Mouse (Mus musculus) small intestine, adult 2 months (tissue): ENCODE results near the gene Trim38. TPM values are rescaled to one million over a fixed set of nuclear protein-coding genes. Genes with fewer than 3 reads are reported as not detected.
"Not testable (repeated sequence)": the region's sequence is repeated elsewhere in the genome, so short reads cannot be mapped to it uniquely, and the experiment has no call there.

Experiments
- H3K27ac ChIP-seq: fragments of 200-500 bp; 2 replicates; pipeline ENCODE4 v1.5.1; 2012; ENCODE audit warnings: low read depth, low read length, control low read depth, inconsistent platforms; ENCODE audit not compliant: insufficient read depth
- H3K27me3 ChIP-seq: fragments of 200-500 bp; 2 replicates; pipeline ENCODE4 v1.6.1; 2012; ENCODE audit warnings: mild to moderate bottlenecking, moderate library complexity, low read length, inconsistent platforms; ENCODE audit not compliant: control insufficient read depth, insufficient read depth
- H3K36me3 ChIP-seq: fragments of 200-500 bp; 2 replicates; pipeline ENCODE4 v1.6.1; 2012; ENCODE audit warnings: mild to moderate bottlenecking, low read length, control low read depth, inconsistent platforms; ENCODE audit not compliant: control insufficient read depth, insufficient read depth
- H3K4me1 ChIP-seq: fragments of 200-500 bp; 2 replicates; pipeline ENCODE4 v1.6.1; 2012; ENCODE audit warnings: low read length, inconsistent platforms, mixed read lengths; ENCODE audit not compliant: control insufficient read depth, insufficient read depth, insufficient read length
- H3K4me3 ChIP-seq: fragments of 200-500 bp; 2 replicates; pipeline ENCODE4 v1.5.1; 2012; ENCODE audit warnings: low read depth, mild to moderate bottlenecking, control low read depth, inconsistent platforms, low read length, moderate library complexity
- CTCF ChIP-seq: fragments of 200-500 bp; IDR thresholded peaks from 2 replicates; pipeline ENCODE4 v1.5.1; 2012; ENCODE audit warnings: low read depth, mild to moderate bottlenecking, control low read depth, inconsistent platforms, low read length, moderate library complexity, mixed read lengths; ENCODE audit not compliant: insufficient replicate concordance, insufficient read length; ENCODE audit errors: extremely low read depth
- POLR2A ChIP-seq: fragments of 200-500 bp; IDR thresholded peaks from 2 replicates; pipeline ENCODE4 v1.6.1; 2012; ENCODE audit warnings: low read depth, mild to moderate bottlenecking, control low read depth, inconsistent platforms, low read length, moderate library complexity
- WGBS: fragments of 180-500 bp; shearing (Covaris S2); methylation state at CpG from one replicate; pipeline ENCODE4 v1.1.7; 2018; 5-methylcytosine and 5-hydroxymethylcytosine counted together
- polyA plus RNA-seq: library from polyadenylated mRNA; depleted of rRNA; stranded (reverse); fragments of >200 nt; gene quantifications from 2 replicates; pipeline ENCODE4 v1.2.3, GENCODE M21; 2012

The Trim38 gene
- polyA plus RNA-seq, 1 experiment = 4.5 TPM

- H3K27me3 ChIP-seq, H3K4me1 ChIP-seq, H3K36me3 ChIP-seq: not testable (repeated sequence)
- WGBS = under 1% methylated on average over 47 of the region's 58 CpGs
- H3K4me3 ChIP-seq = peak within 1 kb of the TSS; percentile 63
- TF ChIP-seq POLR2A (peak; percentile 56; the same call in 1 of the 2 replicates), CTCF (peak; percentile 12; the same call in 1 of the 2 replicates)
- H3K27ac ChIP-seq = peak within 1 kb of the TSS; percentile 97
Observed at GRCm38 (mm10) chr13:23746201-23747080, 23.3 kb upstream of the Trim38 start, which contains the start of gene Hist1h2bb. TSS of gene Hist1h2bb (plus strand) at chr13:23746734.

- H3K4me3 ChIP-seq = peak overlapping the region; percentile 45
- H3K36me3 ChIP-seq = no peaks in the 10 kb centered on the region
- WGBS = 7% methylated on average over 13 of the region's 13 CpGs
- H3K4me1 ChIP-seq = no peaks in the 10 kb centered on the region
- no peak for TF ChIP-seq CTCF
- TF ChIP-seq POLR2A = no peak; the same call in 1 of the 2 replicates
- peak overlapping the region; percentile 76 for H3K27ac ChIP-seq
- no peaks in the 10 kb centered on the region for H3K27me3 ChIP-seq
Observed at GRCm38 (mm10) chr13:23747081-23747891, 22.4 kb upstream of the Trim38 start.

GRCm38 (mm10) chr13:23747892-23748288 is 21.8 kb upstream of the Trim38 start:
- WGBS = 11% methylated on average over 4 of the region's 4 CpGs
- Histone ChIP-seq H3K4me1 (peaks cover 3% of the 10 kb centered on the region; the same call in 1 of the 2 replicates), H3K36me3 (no peaks in the 10 kb centered on the region), H3K27ac (no peak overlapping the region), H3K4me3 (no peak overlapping the region), H3K27me3 (no peaks in the 10 kb centered on the region)
- TF ChIP-seq CTCF = no peak
- no peak for TF ChIP-seq POLR2A

GRCm38 (mm10) chr13:23749563-23750121 is 20.1 kb upstream of the Trim38 start:
- Histone ChIP-seq H3K27ac (no peak overlapping the region), H3K27me3 (no peaks in the 10 kb centered on the region), H3K4me1 (peaks cover 3% of the 10 kb centered on the region; the same call in 1 of the 2 replicates), H3K36me3 (no peaks in the 10 kb centered on the region), H3K4me3 (no peak overlapping the region)
- 94% methylated on average over 5 of the region's 5 CpGs for WGBS
- no peak for TF ChIP-seq POLR2A
- no peak for TF ChIP-seq CTCF

- 1% methylated on average over 35 of the region's 47 CpGs for WGBS
- TF ChIP-seq POLR2A = peak; percentile 32; the same call in 1 of the 2 replicates
- peak within 1 kb of the TSS; percentile 97 for H3K27ac ChIP-seq
- peak within 1 kb of the TSS; percentile 61 for H3K4me3 ChIP-seq
- not testable (repeated sequence) for H3K4me1 ChIP-seq, H3K27me3 ChIP-seq, H3K36me3 ChIP-seq
Observed at GRCm38 (mm10) chr13:23750839-23751477, 18.8 kb upstream of the Trim38 start, which contains the start of gene Hist1h2ab. TSS of gene Hist1h2ab (plus strand) at chr13:23751126.

GRCm38 (mm10) chr13:23751478-23751956 is 18.2 kb upstream of the Trim38 start:
- 2% methylated on average over 11 of the region's 11 CpGs for WGBS
- no peaks in the 10 kb centered on the region for H3K27me3 ChIP-seq
- TF ChIP-seq CTCF (no peak), POLR2A (no peak)
- H3K36me3 ChIP-seq = no peaks in the 10 kb centered on the region
- peaks cover 3% of the 10 kb centered on the region; the same call in 1 of the 2 replicates for H3K4me1 ChIP-seq
- peak overlapping the region; percentile 61 for H3K4me3 ChIP-seq
- H3K27ac ChIP-seq = peak overlapping the region; percentile 97

- WGBS = under 1% methylated on average over 20 of the region's 47 CpGs
- H3K36me3 ChIP-seq, H3K27me3 ChIP-seq, H3K4me1 ChIP-seq: not testable (repeated sequence)
- Histone ChIP-seq H3K4me3 (peak within 1 kb of the TSS; percentile 61), H3K27ac (peak within 1 kb of the TSS; percentile 97)
Observed at GRCm38 (mm10) chr13:23752067-23752741, 17.5 kb upstream of the Trim38 start, which contains the start of gene Hist1h3b. TSS of gene Hist1h3b (plus strand) at chr13:23752267.
